Mouse (Mus musculus) liver, adult 2 months (tissue): ENCODE measurements around the gene Ephx3. TPM values are rescaled to one million over a fixed set of nuclear protein-coding genes. Genes with fewer than 3 reads are reported as not detected.

Experiments
- DNase-seq: peaks from one replicate; pipeline ENCODE4 v3.0.0-alpha.2; 2011; ENCODE audit warnings: low read depth, low spot score; ENCODE audit errors: extremely low read depth
- H3K27ac ChIP-seq: fragments of 200-500 bp; replicated peaks from 2 replicates; pipeline ENCODE4 v1.5.1; 2012; ENCODE audit warnings: low read depth, mild to moderate bottlenecking, control low read depth, inconsistent platforms, low read length; ENCODE audit not compliant: insufficient read depth
- H3K27me3 ChIP-seq: fragments of 200-500 bp; 2 replicates; pipeline ENCODE4 v1.6.1; 2012; ENCODE audit warnings: mild to moderate bottlenecking, moderate library complexity, low read length, inconsistent platforms; ENCODE audit not compliant: control insufficient read depth, insufficient read depth
- H3K36me3 ChIP-seq: fragments of 200-500 bp; 2 replicates; pipeline ENCODE4 v1.6.1; 2012; ENCODE audit warnings: low read length, inconsistent platforms; ENCODE audit not compliant: control insufficient read depth, insufficient read depth
- H3K4me1 ChIP-seq: fragments of 200-500 bp; 2 replicates; pipeline ENCODE4 v1.6.1; 2011; ENCODE audit warnings: low read length; ENCODE audit not compliant: control insufficient read depth, insufficient read depth
- H3K4me3 ChIP-seq: fragments of 200-500 bp; 2 replicates; pipeline ENCODE4 v1.5.1; 2011; ENCODE audit warnings: low read depth, mild to moderate bottlenecking, control low read depth, low read length, moderate library complexity; ENCODE audit not compliant: insufficient read depth
- H3K79me2 ChIP-seq: fragments of 200-500 bp; 2 replicates; pipeline ENCODE4 v1.6.1; 2012; ENCODE audit warnings: inconsistent platforms, mild to moderate bottlenecking, low read length, moderate library complexity; ENCODE audit not compliant: control insufficient read depth, insufficient read depth
- H3K9ac ChIP-seq: fragments of 200-500 bp; 2 replicates; pipeline ENCODE4 v1.6.1; 2012; ENCODE audit warnings: low read depth, mild to moderate bottlenecking, control low read depth, inconsistent platforms, low read length
- CTCF ChIP-seq: fragments of 200-500 bp; IDR thresholded peaks from 2 replicates; pipeline ENCODE4 v1.5.1; 2011; ENCODE audit warnings: low read depth, low read length, control low read depth
- POLR2A ChIP-seq: fragments of 200-500 bp; IDR thresholded peaks from 2 replicates; pipeline ENCODE4 v1.6.1; 2011; ENCODE audit warnings: low read length, control low read depth; ENCODE audit not compliant: insufficient read depth; ENCODE audit errors: extremely low read depth
- WGBS: fragments of 180-500 bp; shearing (Covaris S2); methylation state at CpG from one replicate; pipeline ENCODE4 v1.1.7; 2018; 5-methylcytosine and 5-hydroxymethylcytosine counted together
- polyA plus RNA-seq: library from polyadenylated mRNA; depleted of rRNA; stranded (reverse); fragments of >200 nt; gene quantifications from 2 replicates; pipeline ENCODE4 v1.2.3, GENCODE M21; 2012; rRNA removed
- total RNA-seq: library from RNA; depleted of rRNA; stranded (reverse); fragments of >200 nt; gene quantifications from 2 replicates; pipeline ENCODE4 v1.2.3, GENCODE M21; 2014; rRNA removed

The Ephx3 gene
- total and polyA plus RNA-seq, 2 experiments = 0.09 to 0.21 TPM

- Histone ChIP-seq H3K4me1 (no peaks in the 10 kb centered on the region), H3K36me3 (no peaks in the 10 kb centered on the region), H3K9ac (peak overlapping the region; percentile 69), H3K27ac (no peak overlapping the region), H3K4me3 (peak overlapping the region; percentile 51; the same call in 1 of the 2 replicates), H3K27me3 (no peaks in the 10 kb centered on the region; the same call in 1 of the 2 replicates), H3K79me2 (no peaks in the 10 kb centered on the region)
- WGBS = 17% methylated on average over 39 of the region's 39 CpGs
- DNase-seq = peak; percentile 48
- TF ChIP-seq CTCF (peak; percentile 94), POLR2A (no peak)
These were observed 46.2 kb downstream of the Ephx3 start for GRCm38 (mm10) chr17:32142907-32143854.

GRCm38 (mm10) chr17:32142234-32142633 is 47.1 kb downstream of the Ephx3 start:
- DNase-seq = no peak
- Histone ChIP-seq H3K36me3 (no peaks in the 10 kb centered on the region), H3K9ac (no peak overlapping the region), H3K27me3 (no peaks in the 10 kb centered on the region; the same call in 1 of the 2 replicates), H3K27ac (no peak overlapping the region), H3K4me1 (no peaks in the 10 kb centered on the region), H3K79me2 (no peaks in the 10 kb centered on the region), H3K4me3 (no peak overlapping the region)
- TF ChIP-seq POLR2A (no peak), CTCF (no peak)
- 92% methylated on average over 1 of the region's 1 CpGs for WGBS

Other genes starting within 250 kb of the Ephx3 start
- 4.8 and 5.7 TPM in 2 replicates for gene Rrp1b, start 153.4 kb downstream of the Ephx3 start, total RNA-seq
- gene Rrp1b, start 153.4 kb downstream of the Ephx3 start, polyA plus RNA-seq = 3.6 and 5.9 TPM in 2 replicates
- gene Hsf2bp, start 153.2 kb downstream of the Ephx3 start, total RNA-seq = 0.13 and 0.46 TPM in 2 replicates
- 0.12 and 0.18 TPM in 2 replicates for gene Hsf2bp, start 153.2 kb downstream of the Ephx3 start, polyA plus RNA-seq
- gene Notch3, start 22.7 kb downstream of the Ephx3 start, total RNA-seq = 0.55 and 1.0 TPM in 2 replicates
- gene Notch3, start 22.7 kb downstream of the Ephx3 start, polyA plus RNA-seq = 1.3 TPM in 2 replicates
- gene Brd4, start 95.2 kb upstream of the Ephx3 start, total RNA-seq = 10.5 and 18.6 TPM in 2 replicates
- gene Brd4, start 95.2 kb upstream of the Ephx3 start, polyA plus RNA-seq = 18.3 and 18.4 TPM in 2 replicates
- gene Akap8, start 131.7 kb upstream of the Ephx3 start, total RNA-seq = 30.3 and 31.6 TPM in 2 replicates
- gene Akap8, start 131.7 kb upstream of the Ephx3 start, polyA plus RNA-seq = 29.0 and 47.9 TPM in 2 replicates
- 25.2 and 26.7 TPM in 2 replicates for gene Akap8l, start 161.1 kb upstream of the Ephx3 start, total RNA-seq
- 40.5 and 62.0 TPM in 2 replicates for gene Akap8l, start 161.1 kb upstream of the Ephx3 start, polyA plus RNA-seq
- 1.8 and 2.7 TPM in 2 replicates for gene Wiz, start 199.9 kb upstream of the Ephx3 start, total RNA-seq
- gene Wiz, start 199.9 kb upstream of the Ephx3 start, polyA plus RNA-seq = 10.4 and 14.0 TPM in 2 replicates
- 0.81 and 0.83 TPM in 2 replicates for gene Rasal3, start 214.0 kb upstream of the Ephx3 start, total RNA-seq
- 1.2 and 1.6 TPM in 2 replicates for gene Rasal3, start 214.0 kb upstream of the Ephx3 start, polyA plus RNA-seq
- 69.5 and 141 TPM in 2 replicates for gene Pglyrp2, start 234.6 kb upstream of the Ephx3 start, total RNA-seq
- gene Pglyrp2, start 234.6 kb upstream of the Ephx3 start, polyA plus RNA-seq = 198 and 251 TPM in 2 replicates